Mouse (Mus musculus) forebrain, embryonic 12.5 days (tissue): ENCODE results near the gene 1810065E05Rik. TPM values are rescaled to one million over a fixed set of nuclear protein-coding genes. Genes with fewer than 3 reads are reported as not detected.
A peak's percentile ranks its signal among the peaks of the same experiment; 100 is the strongest.

ENCODE experiments used
- ATAC-seq: fragments of 200-750 bp; cut with Nextera tagmentation; 2 replicates; pipeline ENCODE4 v1.8.0; 2017; ENCODE audit warnings: moderate TSS enrichment; ENCODE audit not compliant: low FRiP score
- H3K27ac ChIP-seq: fragments of 300-500 bp; sonication (generic); 2 replicates; pipeline ENCODE4 v1.5.1; 2016; ENCODE audit warnings: mild to moderate bottlenecking
- H3K27me3 ChIP-seq: fragments of 300-500 bp; sonication (generic); 2 replicates; pipeline ENCODE4 v1.6.1; 2016; ENCODE audit warnings: mild to moderate bottlenecking
- H3K36me3 ChIP-seq: fragments of 300-500 bp; sonication (generic); replicated peaks from 2 replicates; pipeline ENCODE4 v1.6.1; 2016; ENCODE audit warnings: mild to moderate bottlenecking
- H3K4me1 ChIP-seq: fragments of 300-500 bp; sonication (generic); 2 replicates; pipeline ENCODE4 v1.6.1; 2016
- H3K4me2 ChIP-seq: fragments of 300-500 bp; sonication (generic); 2 replicates; pipeline ENCODE4 v1.6.1; 2016; ENCODE audit warnings: mild to moderate bottlenecking, moderate library complexity
- H3K4me3 ChIP-seq: fragments of 300-500 bp; sonication (generic); replicated peaks from 2 replicates; pipeline ENCODE4 v1.5.1; 2016; ENCODE audit warnings: mild to moderate bottlenecking
- H3K9ac ChIP-seq: fragments of 300-500 bp; sonication (generic); 2 replicates; pipeline ENCODE4 v1.6.1; 2016; ENCODE audit warnings: mild to moderate bottlenecking
- H3K9me3 ChIP-seq: fragments of 300-500 bp; sonication (generic); 2 replicates; pipeline ENCODE4 v1.6.1; 2016
- WGBS: fragments of 180-500 bp; shearing (Covaris S2); methylation state at CpG from one replicate; pipeline ENCODE4 v1.1.7; 2016; 5-methylcytosine and 5-hydroxymethylcytosine counted together
- polyA plus RNA-seq: library from polyadenylated mRNA; unstranded; fragments of >200 nt; fragmentation: Nextera tagmentation; extraction: Ambion mirVana; gene quantifications from 2 replicates; pipeline ENCODE4 v1.2.1, GENCODE M21; 2016

Gene 1810065E05Rik
- not detected in 2 replicates for polyA plus RNA-seq

DNA sequence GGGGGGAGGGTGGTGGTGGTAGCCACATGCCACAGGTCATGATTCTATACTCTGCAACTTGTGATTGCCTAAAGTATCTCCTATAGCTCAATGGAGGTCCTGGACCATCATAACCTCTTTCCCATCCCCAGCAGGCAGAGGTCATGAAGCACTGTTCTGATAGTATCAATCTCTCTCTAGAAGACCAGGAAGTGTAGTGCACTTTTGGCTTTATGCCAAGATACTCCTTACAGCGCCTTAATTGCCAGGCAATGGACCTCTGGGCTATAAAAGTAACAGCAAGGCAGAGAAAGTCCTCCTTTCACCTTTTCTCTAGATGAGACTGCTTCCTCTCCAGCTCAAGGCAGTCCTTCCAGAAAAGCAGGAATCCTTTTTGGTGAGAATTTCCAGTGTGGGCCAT lies at the start of gene 1810065E05Rik:
Gene 1810065E05Rik, plus strand, starts transcription at position 297 of the 400 bp plus-strand sequence.
- ATAC-seq, result no peak
- Histone ChIP-seq H3K4me1 (no peaks in the 10 kb centered on the region), H3K27me3 (no peaks in the 10 kb centered on the region), H3K4me3 (no peak within 1 kb of the TSS), H3K36me3 (no peaks in the 10 kb centered on the region), H3K9me3 (no peaks in the 10 kb centered on the region), H3K4me2 (no peak within 1 kb of the TSS), H3K27ac (no peak within 1 kb of the TSS), H3K9ac (no peak within 1 kb of the TSS)
- 77% methylated on average over 1 of the region's 1 CpGs for WGBS

DNA sequence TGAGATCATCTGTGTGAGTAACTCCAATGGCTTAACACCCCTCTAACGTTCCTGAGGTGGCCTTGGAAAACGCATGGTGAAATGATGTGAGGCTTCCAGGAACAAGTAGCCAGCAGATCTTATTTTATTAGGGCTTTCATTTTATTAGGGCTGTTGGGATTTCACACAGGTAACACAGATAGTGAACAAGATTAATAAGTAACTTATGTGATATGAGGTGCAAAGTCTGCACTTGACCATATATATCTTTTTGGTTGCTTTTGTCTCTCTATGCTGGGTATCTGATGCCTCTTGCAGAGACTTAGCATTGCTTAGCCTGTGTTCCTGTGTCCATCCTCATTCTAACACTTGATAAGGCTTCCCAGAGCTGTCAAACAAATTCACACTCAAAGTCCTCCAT lies 43.6 kb upstream of the 1810065E05Rik start:
- no peaks in the 10 kb centered on the region for H3K27me3 ChIP-seq
- H3K4me1 ChIP-seq, result no peaks in the 10 kb centered on the region
- WGBS, result 87% methylated on average over 2 of the region's 2 CpGs
- H3K36me3 ChIP-seq, result no peaks in the 10 kb centered on the region
- H3K9me3 ChIP-seq, result no peaks in the 10 kb centered on the region
- no peak overlapping the region for H3K27ac ChIP-seq
- H3K9ac ChIP-seq, result no peak overlapping the region
- no peak for ATAC-seq
- no peak overlapping the region for H3K4me2 ChIP-seq
- no peak overlapping the region for H3K4me3 ChIP-seq

DNA sequence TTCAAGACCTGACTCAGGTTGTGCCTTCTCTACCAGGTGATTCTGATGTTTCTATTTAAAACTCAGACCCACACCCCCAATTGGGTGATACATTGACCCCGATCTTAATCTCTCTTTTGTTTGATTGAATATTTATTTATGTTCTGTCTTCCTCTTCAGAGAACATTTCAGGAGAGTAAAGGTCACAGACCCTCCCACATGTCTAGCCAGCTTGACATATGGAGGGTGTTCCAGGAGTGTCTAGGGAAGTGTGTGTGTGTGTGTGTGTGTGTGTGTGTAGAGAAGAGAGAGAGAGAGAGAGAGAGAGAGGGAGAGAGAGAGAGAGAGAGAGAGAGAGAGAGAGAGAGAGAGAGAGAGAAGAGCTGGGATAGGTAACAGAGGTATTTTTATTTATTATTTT lies 43.2 kb upstream of the 1810065E05Rik start:
- no peak for ATAC-seq
- Histone ChIP-seq H3K36me3 (no peaks in the 10 kb centered on the region), H3K4me1 (no peaks in the 10 kb centered on the region), H3K27ac (no peak overlapping the region), H3K4me3 (no peak overlapping the region), H3K4me2 (no peak overlapping the region), H3K27me3 (no peaks in the 10 kb centered on the region), H3K9ac (no peak overlapping the region), H3K9me3 (no peaks in the 10 kb centered on the region)
- WGBS, result 71% methylated on average over 1 of the region's 1 CpGs

DNA sequence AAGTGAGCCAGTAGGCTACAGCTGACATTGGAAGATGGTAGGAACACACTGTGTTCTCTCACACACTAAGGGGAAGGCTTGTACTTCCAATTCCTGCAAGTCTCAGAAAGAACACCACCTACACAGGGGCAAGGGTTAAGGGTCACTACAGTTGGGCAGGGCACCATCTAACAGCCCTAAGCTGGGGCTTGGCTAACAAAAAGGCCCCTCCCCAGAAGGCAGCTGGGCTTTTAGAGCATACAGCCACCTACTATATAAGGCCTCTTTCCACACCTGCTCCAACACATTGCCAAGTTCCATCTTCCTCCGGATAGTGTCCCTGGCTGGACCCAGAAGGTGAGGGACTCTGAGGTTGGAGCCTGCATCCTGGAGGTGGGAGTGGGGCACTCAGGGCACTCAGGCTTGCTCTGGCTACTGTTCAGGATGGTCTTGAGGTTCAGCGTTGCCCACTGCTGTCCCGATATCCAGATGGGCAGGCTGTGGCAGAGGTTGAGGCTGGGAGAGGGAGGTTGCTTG lies 42.1 kb upstream of the 1810065E05Rik start, which contains the start of gene Lypd8:
Gene Lypd8, plus strand, starts transcription at position 281 of the 516 bp plus-strand sequence.
- Histone ChIP-seq H3K4me3 (no peak within 1 kb of the TSS), H3K27me3 (no peaks in the 10 kb centered on the region), H3K27ac (no peak within 1 kb of the TSS), H3K36me3 (no peaks in the 10 kb centered on the region), H3K9me3 (no peaks in the 10 kb centered on the region), H3K4me2 (no peak within 1 kb of the TSS), H3K4me1 (no peaks in the 10 kb centered on the region), H3K9ac (no peak within 1 kb of the TSS)
- ATAC-seq, result no peak
- WGBS, result 88% methylated on average over 3 of the region's 3 CpGs

DNA sequence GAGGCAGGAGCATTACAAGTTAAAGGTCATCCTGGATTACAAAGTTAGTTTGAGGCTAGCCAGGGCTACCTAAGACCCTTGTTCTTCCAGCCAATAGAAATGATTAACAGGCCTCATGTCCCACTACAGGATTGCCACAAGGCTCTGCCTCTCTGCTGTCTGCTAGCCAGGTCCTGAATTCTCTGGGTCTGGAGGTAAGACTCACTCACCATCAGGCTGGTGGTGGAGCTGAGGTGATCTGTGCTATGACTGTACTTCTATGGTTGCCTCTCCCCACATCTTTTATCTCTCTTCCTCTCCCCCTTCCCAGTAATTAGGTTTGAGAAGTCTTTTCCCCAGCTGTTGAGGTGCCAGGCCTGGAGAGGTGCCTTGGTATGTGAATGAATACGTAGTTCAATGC lies 41.4 kb upstream of the 1810065E05Rik start:
- Histone ChIP-seq H3K4me3 (no peak overlapping the region), H3K36me3 (no peaks in the 10 kb centered on the region), H3K9ac (no peak overlapping the region), H3K9me3 (no peaks in the 10 kb centered on the region), H3K27me3 (no peaks in the 10 kb centered on the region), H3K27ac (no peak overlapping the region), H3K4me2 (no peak overlapping the region), H3K4me1 (no peaks in the 10 kb centered on the region)
- 91% methylated on average over 1 of the region's 1 CpGs for WGBS
- no peak for ATAC-seq

DNA sequence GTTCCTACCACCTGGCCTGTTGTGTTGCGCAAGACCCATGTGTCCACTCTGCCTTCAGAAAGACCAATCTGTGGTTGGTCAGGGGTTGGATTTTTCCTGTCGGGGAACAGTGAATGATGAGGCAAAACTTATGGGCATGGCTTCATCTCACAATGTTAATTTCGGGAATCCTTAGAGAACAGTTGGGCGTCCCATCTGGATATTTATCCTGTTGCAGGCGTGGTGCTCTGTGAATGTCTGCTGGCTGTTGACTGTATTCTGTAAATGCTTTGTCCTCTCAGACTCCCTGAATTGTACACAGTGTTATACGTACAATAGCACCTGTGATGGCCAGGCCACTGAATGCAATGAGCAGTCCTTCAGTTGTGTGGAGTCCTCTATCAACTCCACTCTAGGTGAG lies 38.4 kb upstream of the 1810065E05Rik start:
- 94% methylated on average over 6 of the region's 6 CpGs for WGBS
- H3K4me3 ChIP-seq, result no peak overlapping the region
- no peak overlapping the region for H3K4me2 ChIP-seq

DNA sequence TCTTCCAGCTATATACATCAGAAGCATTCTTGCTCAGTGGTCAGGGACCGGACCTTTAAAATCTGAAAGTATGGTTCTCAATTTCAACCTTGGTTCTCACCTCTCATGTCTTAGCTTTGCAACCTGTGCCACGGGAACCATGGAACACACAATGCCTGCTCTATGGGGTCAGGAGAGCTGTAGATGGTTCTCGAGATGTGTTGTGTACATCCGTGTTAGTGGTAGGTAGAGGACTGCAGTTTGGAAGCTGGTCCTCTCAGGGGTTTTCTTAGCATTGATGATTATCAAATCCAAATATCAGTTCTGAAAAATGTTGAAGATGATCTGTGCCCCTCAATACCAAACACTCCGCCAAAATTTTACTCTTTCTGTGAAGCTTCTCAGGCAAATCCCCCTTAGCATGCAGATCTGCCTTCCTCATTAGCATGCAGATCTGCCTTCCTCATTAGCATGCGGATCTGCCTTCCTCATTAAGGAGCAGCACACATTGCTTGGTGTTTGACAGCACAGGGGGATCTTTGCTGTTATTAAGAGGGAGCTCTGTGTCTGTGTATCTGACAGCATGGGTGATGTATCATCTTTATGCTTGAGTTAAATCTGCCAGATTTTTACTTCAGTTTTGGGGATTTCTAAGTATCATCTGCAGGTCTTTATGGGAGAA lies 20.8 kb upstream of the 1810065E05Rik start:
- peak overlapping the region; percentile 62; the same call in 1 of the 2 replicates for H3K27ac ChIP-seq
- WGBS, result 37% methylated on average over 6 of the region's 6 CpGs
- H3K9ac ChIP-seq, result no peak overlapping the region
- H3K36me3 ChIP-seq, result no peaks in the 10 kb centered on the region
- peaks cover 24% of the 10 kb centered on the region for H3K4me1 ChIP-seq
- H3K9me3 ChIP-seq, result no peaks in the 10 kb centered on the region
- H3K27me3 ChIP-seq, result no peaks in the 10 kb centered on the region
- H3K4me3 ChIP-seq, result no peak overlapping the region
- ATAC-seq, result peak; percentile 91
- H3K4me2 ChIP-seq, result no peak overlapping the region

More for the DNA sequence above, 38.4 kb upstream of the 1810065E05Rik start:
- H3K27ac ChIP-seq, result no peak overlapping the region
- H3K4me1 ChIP-seq, result no peaks in the 10 kb centered on the region
- ATAC-seq, result no peak
- H3K9ac ChIP-seq, result no peak overlapping the region
- no peaks in the 10 kb centered on the region for H3K9me3 ChIP-seq
- H3K36me3 ChIP-seq, result no peaks in the 10 kb centered on the region
- no peaks in the 10 kb centered on the region for H3K27me3 ChIP-seq

DNA sequence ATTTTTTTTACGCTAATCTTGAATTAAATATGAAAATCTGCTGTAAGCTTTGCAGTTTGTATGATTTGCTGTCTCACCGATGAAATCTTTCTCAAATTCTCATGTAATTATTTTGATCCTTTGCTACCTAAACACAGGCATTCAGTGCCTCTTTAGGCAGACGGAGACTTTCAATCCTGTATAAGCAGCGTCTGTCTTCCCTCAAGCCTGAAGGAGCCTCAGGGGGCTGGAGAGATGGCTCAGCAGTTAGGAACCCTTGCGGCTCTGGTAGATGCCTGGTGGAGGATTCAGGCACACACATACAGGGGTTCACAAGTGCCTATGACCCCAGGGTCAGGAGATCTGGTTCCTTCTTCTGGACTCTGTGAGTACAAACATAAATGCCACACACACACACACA lies 20.3 kb upstream of the 1810065E05Rik start:
- Histone ChIP-seq H3K36me3 (no peaks in the 10 kb centered on the region), H3K4me1 (peaks cover 24% of the 10 kb centered on the region), H3K27ac (peak overlapping the region; percentile 62), H3K4me3 (no peak overlapping the region), H3K9me3 (no peaks in the 10 kb centered on the region), H3K27me3 (no peaks in the 10 kb centered on the region), H3K9ac (no peak overlapping the region), H3K4me2 (no peak overlapping the region)
- 38% methylated on average over 5 of the region's 5 CpGs for WGBS
- ATAC-seq, result peak; percentile 69; the same call in 1 of the 2 replicates

DNA sequence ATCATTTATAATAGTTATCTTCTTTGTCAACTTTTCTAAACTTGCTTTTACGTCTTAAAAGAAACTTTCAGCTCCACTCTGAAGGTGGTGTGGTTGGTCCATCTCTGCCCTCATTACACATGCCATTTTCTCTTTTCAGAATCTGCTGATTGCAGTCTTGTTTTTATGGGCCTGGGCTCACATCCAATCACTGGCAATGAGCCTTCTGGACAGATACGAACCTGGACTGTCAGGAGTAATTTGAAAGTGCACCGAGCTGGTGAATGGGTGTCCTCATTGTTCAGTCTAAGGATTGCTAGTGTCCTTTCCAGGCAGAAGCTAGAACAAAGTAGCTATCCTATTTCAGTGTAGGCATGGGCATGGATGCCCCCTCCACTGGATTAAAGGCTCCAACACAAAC lies 12.8 kb upstream of the 1810065E05Rik start:
- H3K27me3 ChIP-seq, result no peaks in the 10 kb centered on the region
- no peak overlapping the region for H3K4me3 ChIP-seq
- H3K9ac ChIP-seq, result no peak overlapping the region
- no peaks in the 10 kb centered on the region for H3K4me1 ChIP-seq
- WGBS, result 76% methylated on average over 3 of the region's 3 CpGs
- no peaks in the 10 kb centered on the region for H3K9me3 ChIP-seq
- no peak for ATAC-seq
- no peak overlapping the region for H3K4me2 ChIP-seq
- no peak overlapping the region for H3K27ac ChIP-seq
- H3K36me3 ChIP-seq, result no peaks in the 10 kb centered on the region

DNA sequence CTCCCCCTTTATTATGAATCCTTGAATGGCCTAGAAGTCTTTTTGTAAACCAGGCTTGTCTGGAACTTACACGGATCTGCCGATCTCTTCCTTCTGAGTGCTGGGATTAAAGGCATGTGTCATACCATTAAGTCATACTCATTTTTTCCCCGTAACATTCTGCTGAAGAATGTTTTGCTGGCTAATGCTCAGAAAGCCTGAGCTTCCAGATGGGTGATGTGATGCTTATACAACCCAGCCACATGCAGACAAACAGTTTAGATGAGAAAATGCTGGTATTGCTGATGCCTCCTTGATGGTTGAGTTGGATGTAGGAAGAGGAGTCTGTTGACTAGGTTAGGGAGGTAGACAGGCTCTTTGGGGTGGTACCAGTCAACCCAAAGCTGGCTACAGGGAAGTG lies 2.6 kb upstream of the 1810065E05Rik start:
- H3K36me3 ChIP-seq, result no peaks in the 10 kb centered on the region
- no peak for ATAC-seq
- no peaks in the 10 kb centered on the region for H3K4me1 ChIP-seq
- no peak overlapping the region for H3K4me3 ChIP-seq
- 80% methylated on average over 3 of the region's 3 CpGs for WGBS
- no peak overlapping the region for H3K27ac ChIP-seq
- no peak overlapping the region for H3K9ac ChIP-seq
- no peaks in the 10 kb centered on the region for H3K9me3 ChIP-seq
- no peaks in the 10 kb centered on the region for H3K27me3 ChIP-seq
- H3K4me2 ChIP-seq, result no peak overlapping the region

DNA sequence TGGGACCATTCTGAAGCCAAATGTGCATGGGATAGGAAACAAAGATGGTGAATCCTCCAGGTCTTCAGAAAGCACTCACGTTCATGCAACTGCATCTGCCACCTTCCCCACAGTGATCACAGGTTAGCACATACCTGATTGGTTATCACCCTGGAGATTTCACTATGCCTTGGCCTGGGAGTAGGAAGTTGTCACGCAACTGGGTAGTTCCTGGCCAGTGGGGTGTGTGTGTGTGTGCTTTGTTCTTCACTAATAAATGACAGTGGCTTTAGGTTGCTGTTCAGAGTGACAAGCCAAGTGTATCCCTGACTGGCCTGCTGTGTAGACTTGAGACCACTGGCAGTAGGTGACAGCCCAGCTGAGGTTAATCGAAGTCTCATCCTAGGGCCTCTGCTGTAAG lies 11.3 kb downstream of the 1810065E05Rik start, which contains the start of gene Gm12253:
Gene Gm12253, plus strand, starts transcription at position 301 of the 400 bp plus-strand sequence.
- Histone ChIP-seq H3K36me3 (no peaks in the 10 kb centered on the region), H3K4me3 (no peak within 1 kb of the TSS), H3K27me3 (no peaks in the 10 kb centered on the region), H3K27ac (no peak within 1 kb of the TSS), H3K9ac (no peak within 1 kb of the TSS), H3K4me2 (no peak within 1 kb of the TSS), H3K4me1 (no peaks in the 10 kb centered on the region), H3K9me3 (no peaks in the 10 kb centered on the region)
- ATAC-seq, result no peak
- 89% methylated on average over 3 of the region's 3 CpGs for WGBS

DNA sequence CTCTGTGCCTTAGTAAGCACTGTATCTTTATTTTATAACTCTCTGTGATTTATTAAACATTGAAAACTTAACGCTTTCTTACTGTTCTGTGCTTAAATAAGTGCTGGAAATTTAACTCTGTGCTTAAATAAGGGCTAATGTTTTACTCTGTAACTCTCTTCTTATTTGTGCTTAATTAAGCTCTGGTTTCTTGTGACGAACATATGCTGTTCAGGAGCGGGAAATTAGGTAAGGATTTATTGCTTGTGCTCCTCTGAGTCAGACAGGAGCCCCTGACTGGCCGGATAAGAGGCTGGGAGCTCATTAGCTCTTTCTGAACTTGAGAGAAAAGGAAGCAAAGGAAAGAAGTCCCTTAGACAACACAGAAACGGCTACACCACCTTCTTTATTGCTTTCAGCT lies 17.0 kb downstream of the 1810065E05Rik start:
- ATAC-seq, result no peak

DNA sequence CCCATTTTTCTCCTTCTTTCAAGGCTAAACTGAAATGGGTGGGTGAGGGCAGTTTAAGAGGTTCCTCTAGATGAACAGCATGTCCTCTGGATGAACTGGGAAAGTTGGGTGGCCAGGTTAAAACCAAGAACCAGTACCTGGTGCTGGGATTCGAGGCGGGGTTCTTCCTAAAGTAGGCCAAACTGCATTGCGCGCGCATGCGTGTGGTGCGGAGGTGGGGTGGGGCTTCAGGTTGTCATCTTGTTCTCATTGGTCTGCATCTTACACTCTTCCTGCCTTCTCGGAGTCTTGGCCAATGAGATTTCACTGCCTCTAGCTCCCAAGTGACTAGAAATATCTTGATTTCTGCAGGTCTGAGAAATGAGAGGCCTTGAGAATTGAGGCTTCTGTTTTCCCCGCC lies 31.8 kb downstream of the 1810065E05Rik start, which contains the start of gene Lypd9:
Gene Lypd9, minus strand, starts transcription at position 165 of the 400 bp plus-strand sequence.
- no peak within 1 kb of the TSS for H3K4me2 ChIP-seq
- H3K27me3 ChIP-seq, result no peaks in the 10 kb centered on the region; the same call in 1 of the 2 replicates
- no peaks in the 10 kb centered on the region for H3K36me3 ChIP-seq
- no peak within 1 kb of the TSS for H3K27ac ChIP-seq
- no peak within 1 kb of the TSS for H3K9ac ChIP-seq
- no peak within 1 kb of the TSS for H3K4me3 ChIP-seq
- WGBS, result 96% methylated on average over 9 of the region's 9 CpGs
- H3K9me3 ChIP-seq, result no peaks in the 10 kb centered on the region
- no peaks in the 10 kb centered on the region for H3K4me1 ChIP-seq
- ATAC-seq, result no peak

More for the DNA sequence above, 17.0 kb downstream of the 1810065E05Rik start:
- Histone ChIP-seq H3K4me1 (no peaks in the 10 kb centered on the region), H3K4me2 (no peak overlapping the region), H3K27me3 (no peaks in the 10 kb centered on the region), H3K9me3 (no peaks in the 10 kb centered on the region), H3K36me3 (no peaks in the 10 kb centered on the region), H3K4me3 (no peak overlapping the region), H3K27ac (no peak overlapping the region), H3K9ac (no peak overlapping the region)
- WGBS, result 38% methylated on average over 5 of the region's 5 CpGs
